Mouse (Mus musculus) myocyte (in vitro differentiated cells): ENCODE measurements around the gene Casp7.

Experiments used
- CEBPB ChIP-seq: IDR thresholded peaks from 2 replicates; pipeline ENCODE4 v1.6.1; 2011; ENCODE audit warnings: mild to moderate bottlenecking, moderate library complexity; ENCODE audit not compliant: poor library complexity, insufficient read depth, severe bottlenecking
- E2F4 ChIP-seq: IDR thresholded peaks from one replicate; pipeline ENCODE4 v1.6.1; 2011; ENCODE audit warnings: mild to moderate bottlenecking, control low read depth, moderate library complexity; ENCODE audit not compliant: insufficient read depth
- MAX ChIP-seq: IDR thresholded peaks from one replicate; pipeline ENCODE4 v1.6.1; 2011; ENCODE audit warnings: low read depth, mild to moderate bottlenecking, control low read depth
- MYOG ChIP-seq, 3 experiments: IDR thresholded peaks; one replicate each; pipeline ENCODE4 v1.6.1; 2011; ENCODE audit warnings: control low read depth in 2 of 3, low read depth in 2 of 3, mild to moderate bottlenecking in 2 of 3; ENCODE audit not compliant: insufficient read length in 2 of 3, control insufficient read depth in 1 of 3, insufficient read depth in 1 of 3
- POLR2A ChIP-seq: IDR thresholded peaks from one replicate; pipeline ENCODE4 v1.6.1; 2011; ENCODE audit warnings: low read depth, mild to moderate bottlenecking, control low read depth, moderate library complexity; ENCODE audit not compliant: insufficient read length
- REST ChIP-seq: IDR thresholded peaks from one replicate; pipeline ENCODE4 v1.6.1; 2011; ENCODE audit warnings: mild to moderate bottlenecking, control low read depth, moderate library complexity; ENCODE audit not compliant: insufficient read depth, insufficient read length
- TCF12 ChIP-seq: IDR thresholded peaks from one replicate; pipeline ENCODE4 v1.6.1; 2011; ENCODE audit warnings: mild to moderate bottlenecking, control low read depth; ENCODE audit not compliant: poor library complexity, insufficient read depth, severe bottlenecking
- USF1 ChIP-seq: IDR thresholded peaks from one replicate; pipeline ENCODE4 v1.6.1; 2011; ENCODE audit warnings: low read depth, mild to moderate bottlenecking, control low read depth, moderate library complexity

GRCm38 (mm10) chr19:56424606-56425395 lies 27.9 kb downstream of the Casp7 start:
- no peak for TF ChIP-seq POLR2A
- TF ChIP-seq MYOG (IDR thresholded peaks at IDR 0.05; ENCODE audit: control insufficient read depth in 1 of 3, insufficient read depth in 1 of 3, insufficient read length in 2 of 3, low read depth in 2 of 3) = no peak
- TF ChIP-seq E2F4 = no peak
- no peak for TF ChIP-seq USF1
- no peak for TF ChIP-seq MAX
- no peak for TF ChIP-seq CEBPB
- no peak for TF ChIP-seq REST
- no peak for TF ChIP-seq TCF12
